Mouse (Mus musculus): ENCODE results near the gene Gmds. TPM values are rescaled to one million over a fixed set of nuclear protein-coding genes. Genes with fewer than 3 reads are reported as not detected.

Gene Gmds
- polyA plus RNA-seq, 1 experiment, result 5.2 TPM

DNA sequence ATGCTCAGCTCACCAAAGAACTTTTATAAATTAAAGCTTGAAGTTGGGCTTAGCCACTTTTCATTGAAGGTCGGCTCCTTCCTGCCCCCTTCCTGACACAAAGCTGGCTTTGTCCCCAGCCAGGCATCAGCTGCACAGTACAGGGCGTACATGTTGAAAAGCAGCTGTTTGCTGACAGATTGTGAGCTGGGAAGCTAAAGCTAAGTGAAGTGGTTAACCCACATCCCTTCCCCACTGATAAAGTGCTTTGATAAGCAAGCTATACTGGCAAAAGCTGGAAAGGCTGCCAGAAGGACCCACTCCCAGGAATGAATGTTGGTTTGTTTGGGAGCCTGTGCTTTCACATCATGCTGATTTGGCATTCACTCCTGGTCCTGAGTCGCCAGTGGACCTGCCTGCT is 158.6 kb downstream of the Gmds start:
- H3K4me1 ChIP-seq (ENCODE audit: control insufficient read depth, insufficient read depth, low read length), result no peaks in the 10 kb centered on the region
- no peak overlapping the region for H3K4me3 ChIP-seq (ENCODE audit: control insufficient read depth, low read depth, low read length)
- H3K27ac ChIP-seq (ENCODE audit: control insufficient read depth, insufficient read depth, low read depth, low read length), result no peak overlapping the region
- H3K36me3 ChIP-seq (ENCODE audit: control insufficient read depth, insufficient read depth, low read length), result no peaks in the 10 kb centered on the region
- no peaks in the 10 kb centered on the region for H3K27me3 ChIP-seq (ENCODE audit: control insufficient read depth, insufficient read depth, low read length)
- TF ChIP-seq POLR2A (IDR thresholded peaks at IDR 0.05; ENCODE audit: control insufficient read depth, low read depth, low read length) (no peak), CTCF (IDR thresholded peaks at IDR 0.05; ENCODE audit: control insufficient read depth, insufficient read depth, insufficient replicate concordance, low read depth, low read length) (no peak)

DNA sequence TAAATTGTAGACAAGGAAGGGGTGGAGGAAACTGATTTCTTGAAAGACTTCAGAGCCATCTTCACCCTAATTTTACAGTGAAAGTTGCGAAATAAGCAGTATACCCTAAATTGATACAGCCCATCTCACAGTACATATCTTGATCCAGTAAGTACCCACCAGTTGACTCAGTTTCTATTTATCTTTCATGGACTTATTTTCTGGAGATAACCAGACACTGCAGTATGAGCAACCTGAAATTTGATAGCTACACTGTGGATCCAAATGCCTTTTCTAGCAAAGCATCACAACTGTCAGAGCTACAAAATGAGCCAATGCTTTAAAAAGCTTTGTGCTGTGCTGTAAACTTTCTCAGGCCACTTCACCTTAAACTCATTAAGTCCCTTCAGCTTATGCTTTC is 159.9 kb downstream of the Gmds start:
- TF ChIP-seq POLR2A (IDR thresholded peaks at IDR 0.05; ENCODE audit: control insufficient read depth, low read depth, low read length) (no peak), CTCF (IDR thresholded peaks at IDR 0.05; ENCODE audit: control insufficient read depth, insufficient read depth, insufficient replicate concordance, low read depth, low read length) (no peak)
- H3K27me3 ChIP-seq (ENCODE audit: control insufficient read depth, insufficient read depth, low read length), result no peaks in the 10 kb centered on the region
- H3K4me1 ChIP-seq (ENCODE audit: control insufficient read depth, insufficient read depth, low read length), result no peaks in the 10 kb centered on the region
- H3K4me3 ChIP-seq (ENCODE audit: control insufficient read depth, low read depth, low read length), result no peak overlapping the region
- H3K36me3 ChIP-seq (ENCODE audit: control insufficient read depth, insufficient read depth, low read length), result no peaks in the 10 kb centered on the region
- no peak overlapping the region for H3K27ac ChIP-seq (ENCODE audit: control insufficient read depth, insufficient read depth, low read depth, low read length)

GRCm38 (mm10) chr13:32177852-32178453 is 160.6 kb downstream of the Gmds start:
- no peak overlapping the region for H3K4me3 ChIP-seq (ENCODE audit: control insufficient read depth, low read depth, low read length)
- no peak for TF ChIP-seq POLR2A (IDR thresholded peaks at IDR 0.05; ENCODE audit: control insufficient read depth, low read depth, low read length)
- no peak for TF ChIP-seq CTCF (IDR thresholded peaks at IDR 0.05; ENCODE audit: control insufficient read depth, insufficient read depth, insufficient replicate concordance, low read depth, low read length)
- no peaks in the 10 kb centered on the region for H3K36me3 ChIP-seq (ENCODE audit: control insufficient read depth, insufficient read depth, low read length)
- H3K27me3 ChIP-seq (ENCODE audit: control insufficient read depth, insufficient read depth, low read length), result no peaks in the 10 kb centered on the region
- no peaks in the 10 kb centered on the region for H3K4me1 ChIP-seq (ENCODE audit: control insufficient read depth, insufficient read depth, low read length)
- no peak overlapping the region for H3K27ac ChIP-seq (ENCODE audit: control insufficient read depth, insufficient read depth, low read depth, low read length)

GRCm38 (mm10) chr13:32175028-32175427 is 163.5 kb downstream of the Gmds start:
- no peak overlapping the region for H3K27ac ChIP-seq (ENCODE audit: control insufficient read depth, insufficient read depth, low read depth, low read length)
- no peaks in the 10 kb centered on the region for H3K4me1 ChIP-seq (ENCODE audit: control insufficient read depth, insufficient read depth, low read length)
- no peaks in the 10 kb centered on the region for H3K27me3 ChIP-seq (ENCODE audit: control insufficient read depth, insufficient read depth, low read length)
- no peak overlapping the region for H3K4me3 ChIP-seq (ENCODE audit: control insufficient read depth, low read depth, low read length)
- no peaks in the 10 kb centered on the region for H3K36me3 ChIP-seq (ENCODE audit: control insufficient read depth, insufficient read depth, low read length)
- TF ChIP-seq POLR2A (IDR thresholded peaks at IDR 0.05; ENCODE audit: control insufficient read depth, low read depth, low read length), result no peak
- TF ChIP-seq CTCF (IDR thresholded peaks at IDR 0.05; ENCODE audit: control insufficient read depth, insufficient read depth, insufficient replicate concordance, low read depth, low read length), result no peak

DNA sequence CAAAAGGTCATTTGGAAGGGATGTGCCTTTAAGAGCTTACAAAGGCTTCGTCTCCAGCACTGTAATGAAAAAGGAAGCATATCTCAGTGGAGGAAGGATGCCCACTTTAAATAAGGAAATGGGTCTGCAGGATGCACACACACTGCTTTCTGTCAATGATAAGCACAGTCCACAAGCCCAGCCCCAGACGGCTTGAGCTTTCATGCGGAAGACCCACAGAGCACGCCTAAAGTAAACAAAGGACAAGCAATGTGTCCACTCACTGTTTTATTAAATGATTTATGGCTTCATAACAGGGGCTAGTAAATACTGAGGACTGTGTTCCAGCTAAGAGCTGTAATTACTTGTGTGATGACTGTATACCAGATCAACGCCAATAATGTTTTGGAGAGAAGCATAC is 169.4 kb downstream of the Gmds start:
- TF ChIP-seq CTCF (IDR thresholded peaks at IDR 0.05; ENCODE audit: control insufficient read depth, insufficient read depth, insufficient replicate concordance, low read depth, low read length), result no peak
- no peak for TF ChIP-seq POLR2A (IDR thresholded peaks at IDR 0.05; ENCODE audit: control insufficient read depth, low read depth, low read length)
- no peak overlapping the region for H3K27ac ChIP-seq (ENCODE audit: control insufficient read depth, insufficient read depth, low read depth, low read length)
- H3K4me1 ChIP-seq (ENCODE audit: control insufficient read depth, insufficient read depth, low read length), result no peaks in the 10 kb centered on the region
- no peaks in the 10 kb centered on the region for H3K27me3 ChIP-seq (ENCODE audit: control insufficient read depth, insufficient read depth, low read length)
- no peak overlapping the region for H3K4me3 ChIP-seq (ENCODE audit: control insufficient read depth, low read depth, low read length)
- no peaks in the 10 kb centered on the region for H3K36me3 ChIP-seq (ENCODE audit: control insufficient read depth, insufficient read depth, low read length)

DNA sequence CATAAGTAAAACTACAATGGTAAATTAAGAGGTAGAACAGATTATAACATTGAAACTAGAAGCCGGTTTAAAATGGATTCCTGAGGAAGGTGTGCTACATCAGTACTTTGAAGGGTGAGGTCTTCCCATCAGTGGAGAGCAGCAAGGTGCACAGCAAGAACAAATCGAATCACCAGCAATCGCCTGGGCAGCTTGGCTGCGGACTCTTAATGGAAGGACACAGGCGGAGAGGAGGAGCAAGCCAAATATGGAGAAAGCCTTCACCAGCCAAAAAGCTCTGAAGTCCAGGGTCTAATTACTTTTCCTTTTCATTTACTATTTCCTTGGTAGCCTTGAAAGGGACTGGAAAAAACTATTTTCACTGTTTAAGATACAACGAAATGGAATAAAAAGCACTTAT is 170.7 kb downstream of the Gmds start:
- H3K4me1 ChIP-seq (ENCODE audit: control insufficient read depth, insufficient read depth, low read length), result no peaks in the 10 kb centered on the region
- no peak overlapping the region for H3K27ac ChIP-seq (ENCODE audit: control insufficient read depth, insufficient read depth, low read depth, low read length)
- no peak for TF ChIP-seq CTCF (IDR thresholded peaks at IDR 0.05; ENCODE audit: control insufficient read depth, insufficient read depth, insufficient replicate concordance, low read depth, low read length)
- no peak for TF ChIP-seq POLR2A (IDR thresholded peaks at IDR 0.05; ENCODE audit: control insufficient read depth, low read depth, low read length)
- no peak overlapping the region for H3K4me3 ChIP-seq (ENCODE audit: control insufficient read depth, low read depth, low read length)
- H3K36me3 ChIP-seq (ENCODE audit: control insufficient read depth, insufficient read depth, low read length), result no peaks in the 10 kb centered on the region
- H3K27me3 ChIP-seq (ENCODE audit: control insufficient read depth, insufficient read depth, low read length), result no peaks in the 10 kb centered on the region

GRCm38 (mm10) chr13:32165581-32165980 is 173.0 kb downstream of the Gmds start:
- Histone ChIP-seq H3K27me3 (ENCODE audit: control insufficient read depth, insufficient read depth, low read length) (no peaks in the 10 kb centered on the region), H3K4me1 (ENCODE audit: control insufficient read depth, insufficient read depth, low read length) (no peaks in the 10 kb centered on the region), H3K36me3 (ENCODE audit: control insufficient read depth, insufficient read depth, low read length) (no peaks in the 10 kb centered on the region), H3K4me3 (ENCODE audit: control insufficient read depth, low read depth, low read length) (no peak overlapping the region), H3K27ac (ENCODE audit: control insufficient read depth, insufficient read depth, low read depth, low read length) (no peak overlapping the region)
- no peak for TF ChIP-seq POLR2A (IDR thresholded peaks at IDR 0.05; ENCODE audit: control insufficient read depth, low read depth, low read length)
- TF ChIP-seq CTCF (IDR thresholded peaks at IDR 0.05; ENCODE audit: control insufficient read depth, insufficient read depth, insufficient replicate concordance, low read depth, low read length), result no peak

DNA sequence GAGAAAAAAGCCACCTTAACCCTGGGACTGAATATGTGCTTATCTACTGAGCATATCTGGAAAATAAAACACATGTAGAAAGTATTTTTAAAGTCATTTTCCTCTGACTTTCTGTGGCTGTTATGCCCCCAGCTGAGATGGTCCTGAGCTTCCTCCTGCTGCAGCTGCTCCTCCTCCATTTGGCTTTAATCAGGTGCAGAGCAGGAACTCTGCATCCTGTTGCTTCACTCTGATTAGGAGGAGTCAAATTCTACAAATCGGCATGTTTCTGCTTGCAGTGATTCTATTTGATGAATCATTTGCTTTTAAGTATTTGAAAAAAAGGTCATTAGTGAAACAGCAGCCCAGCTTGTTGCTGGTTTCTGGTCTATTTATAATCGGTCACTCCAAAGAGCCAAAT is 177.0 kb downstream of the Gmds start:
- H3K27ac ChIP-seq (ENCODE audit: control insufficient read depth, insufficient read depth, low read depth, low read length), result no peak overlapping the region
- no peaks in the 10 kb centered on the region for H3K4me1 ChIP-seq (ENCODE audit: control insufficient read depth, insufficient read depth, low read length)
- TF ChIP-seq POLR2A (IDR thresholded peaks at IDR 0.05; ENCODE audit: control insufficient read depth, low read depth, low read length), result no peak
- no peak for TF ChIP-seq CTCF (IDR thresholded peaks at IDR 0.05; ENCODE audit: control insufficient read depth, insufficient read depth, insufficient replicate concordance, low read depth, low read length)
- no peak overlapping the region for H3K4me3 ChIP-seq (ENCODE audit: control insufficient read depth, low read depth, low read length)
- H3K36me3 ChIP-seq (ENCODE audit: control insufficient read depth, insufficient read depth, low read length), result no peaks in the 10 kb centered on the region
- no peaks in the 10 kb centered on the region for H3K27me3 ChIP-seq (ENCODE audit: control insufficient read depth, insufficient read depth, low read length)

Data from testis, adult 2 months (tissue).